Mouse (Mus musculus) G1E (cell line): Measurements from ENCODE around the gene Tbx1. TPM values are rescaled to one million over a fixed set of nuclear protein-coding genes. Genes with fewer than 3 reads are reported as not detected.

Experiments used
- ATAC-seq: 2 replicates; pipeline ENCODE4 v1.8.0; 2016; ENCODE audit warnings: mild to moderate bottlenecking; ENCODE audit not compliant: insufficient number of reproducible peaks, poor library complexity, low FRiP score, severe bottlenecking; ENCODE audit errors: extremely low read depth
- DNase-seq: peaks from one replicate; pipeline ENCODE4 v3.0.0; 2012; ENCODE audit warnings: low spot score
- H3K27me3 ChIP-seq: 2 replicates; pipeline ENCODE4 v1.6.1; 2012; ENCODE audit warnings: mild to moderate bottlenecking, low read length, inconsistent platforms; ENCODE audit not compliant: insufficient read depth
- H3K36me3 ChIP-seq: replicated peaks from 2 replicates; pipeline ENCODE3; 2012; ENCODE audit warnings: mild to moderate bottlenecking, inconsistent platforms
- H3K4me1 ChIP-seq: 2 replicates; pipeline ENCODE4 v1.6.1; 2012; ENCODE audit warnings: low read depth, low read length, inconsistent platforms, mixed read lengths; ENCODE audit not compliant: insufficient read depth
- H3K4me3 ChIP-seq: 2 replicates; pipeline ENCODE4 v1.5.1; 2012; ENCODE audit warnings: low read depth, mild to moderate bottlenecking, inconsistent platforms, low read length, moderate library complexity, mixed read lengths
- H3K9me3 ChIP-seq: replicated peaks from 2 replicates; pipeline ENCODE4 v1.6.1; 2012; ENCODE audit warnings: inconsistent platforms
- CTCF ChIP-seq: IDR thresholded peaks from 2 replicates; pipeline ENCODE4 v1.5.1; 2012; ENCODE audit warnings: low read depth, low read length, inconsistent platforms, mixed read lengths
- GATA1 ChIP-seq: IDR thresholded peaks from 2 replicates; pipeline ENCODE4 v1.6.1; 2012; ENCODE audit warnings: borderline replicate concordance, low read length, inconsistent platforms, mixed read lengths
- GATA2 ChIP-seq: IDR thresholded peaks from 2 replicates; pipeline ENCODE4 v1.6.1; 2012; ENCODE audit warnings: low read depth, low read length, inconsistent platforms, borderline replicate concordance
- POLR2AphosphoS5 ChIP-seq: IDR thresholded peaks from 2 replicates; pipeline ENCODE4 v1.6.1; 2012; ENCODE audit warnings: low read depth, low read length, inconsistent platforms; ENCODE audit not compliant: insufficient replicate concordance
- TAL1 ChIP-seq: conservative IDR thresholded peaks from 2 replicates; pipeline ENCODE4 v1.6.1; 2012; ENCODE audit warnings: low read depth, low read length, inconsistent platforms, mixed read lengths
- polyA plus RNA-seq: library from polyadenylated mRNA; stranded (reverse); fragments of >175 nt; gene quantifications from 2 replicates; pipeline ENCODE4 v1.2.3, GENCODE M21; 2012
- total RNA-seq, 2 experiments: library from RNA; stranded (forward) in 1 of 2; stranded (reverse) in 1 of 2; fragments of 200-1000 nt in 1 of 2; fragments of >200 nt in 1 of 2; fragmentation: Nextera tagmentation in 1 of 2; gene quantifications; 2 replicates each; pipeline ENCODE4 v1.2.3; 2014 to 2017

Tbx1 gene
- total and polyA plus RNA-seq, 3 experiments, result 0.11 TPM; not detected in 2

DNA sequence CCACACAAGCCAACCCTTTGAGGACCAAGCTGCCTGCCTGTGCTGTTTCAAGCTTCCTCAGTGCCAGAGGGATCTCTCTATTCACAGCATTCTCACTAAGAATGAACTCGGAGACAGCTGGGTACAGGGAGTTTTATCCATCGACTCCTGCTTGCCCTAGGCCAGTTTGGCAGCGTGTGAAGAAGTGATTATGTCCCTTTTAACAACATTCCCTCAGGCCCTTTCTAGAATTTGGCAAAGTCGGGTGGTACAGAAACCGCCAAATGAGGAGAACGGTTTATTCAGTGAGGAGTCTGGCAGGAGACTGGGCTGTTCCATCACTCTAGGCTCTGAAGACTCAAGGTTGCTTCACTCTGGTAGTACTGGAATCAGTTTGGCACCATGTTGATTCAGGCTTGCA lies 29.7 kb upstream of the Tbx1 start:
- DNase-seq (no peak), ATAC-seq (no peak)
- no peak overlapping the region for H3K4me3 ChIP-seq
- peaks cover 22% of the 10 kb centered on the region for H3K9me3 ChIP-seq
- TF ChIP-seq TAL1 (no peak), POLR2AphosphoS5 (no peak), GATA1 (no peak), CTCF (no peak), GATA2 (no peak)
- H3K4me1 ChIP-seq, result peaks cover 14% of the 10 kb centered on the region
- peaks cover 48% of the 10 kb centered on the region for H3K27me3 ChIP-seq
- H3K36me3 ChIP-seq, result no peaks in the 10 kb centered on the region

DNA sequence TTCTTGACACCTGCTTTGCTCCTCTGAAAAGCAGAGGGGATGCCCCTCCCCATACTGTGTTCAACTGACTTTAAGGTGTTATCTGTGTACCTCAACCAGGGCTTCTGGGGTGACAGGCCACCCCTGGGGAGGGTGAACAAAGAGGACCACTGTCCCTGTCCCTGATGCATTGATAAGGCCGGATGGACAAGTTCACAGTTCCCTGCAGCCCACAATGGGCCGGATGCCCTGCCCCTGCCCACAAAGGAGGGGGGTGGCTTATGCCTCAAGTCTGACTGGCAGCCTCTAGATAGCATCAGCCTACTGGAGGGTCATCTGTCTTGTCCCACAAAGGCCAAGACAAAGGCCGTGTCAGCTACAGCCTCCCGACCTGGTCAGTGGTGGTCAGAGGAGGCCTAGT lies 28.6 kb upstream of the Tbx1 start:
- Histone ChIP-seq H3K4me3 (no peak overlapping the region), H3K4me1 (peaks cover 14% of the 10 kb centered on the region), H3K27me3 (peaks cover 58% of the 10 kb centered on the region), H3K9me3 (peaks cover 18% of the 10 kb centered on the region), H3K36me3 (no peaks in the 10 kb centered on the region)
- ATAC-seq (no peak), DNase-seq (no peak)
- TF ChIP-seq GATA2 (no peak), TAL1 (no peak), POLR2AphosphoS5 (no peak)

DNA sequence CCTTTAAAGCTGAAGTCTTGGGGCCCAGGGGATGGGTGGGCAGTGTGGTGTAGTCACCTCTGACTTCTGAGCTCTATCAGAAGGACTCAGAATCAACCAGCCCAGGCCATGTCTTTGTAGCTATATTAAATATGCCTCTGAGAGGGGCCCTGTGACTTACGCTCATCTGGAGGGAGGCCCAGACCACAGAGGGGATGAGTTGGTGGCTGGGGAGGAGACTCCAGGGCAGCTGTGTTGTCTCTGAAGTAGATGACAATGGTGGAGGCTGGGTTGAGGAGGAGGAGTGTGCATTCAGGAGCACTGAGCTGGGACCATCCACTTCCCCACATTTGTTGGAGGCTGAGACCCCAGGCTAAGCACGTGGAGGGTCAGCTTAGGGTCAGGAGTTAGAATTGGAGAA lies 27.8 kb upstream of the Tbx1 start:
- Histone ChIP-seq H3K9me3 (peaks cover 18% of the 10 kb centered on the region), H3K36me3 (no peaks in the 10 kb centered on the region), H3K27me3 (peaks cover 64% of the 10 kb centered on the region), H3K4me1 (peaks cover 14% of the 10 kb centered on the region), H3K4me3 (no peak overlapping the region)
- TF ChIP-seq GATA2 (no peak), POLR2AphosphoS5 (no peak), GATA1 (no peak), TAL1 (no peak), CTCF (no peak)
- ATAC-seq, result no peak
- DNase-seq, result no peak

DNA sequence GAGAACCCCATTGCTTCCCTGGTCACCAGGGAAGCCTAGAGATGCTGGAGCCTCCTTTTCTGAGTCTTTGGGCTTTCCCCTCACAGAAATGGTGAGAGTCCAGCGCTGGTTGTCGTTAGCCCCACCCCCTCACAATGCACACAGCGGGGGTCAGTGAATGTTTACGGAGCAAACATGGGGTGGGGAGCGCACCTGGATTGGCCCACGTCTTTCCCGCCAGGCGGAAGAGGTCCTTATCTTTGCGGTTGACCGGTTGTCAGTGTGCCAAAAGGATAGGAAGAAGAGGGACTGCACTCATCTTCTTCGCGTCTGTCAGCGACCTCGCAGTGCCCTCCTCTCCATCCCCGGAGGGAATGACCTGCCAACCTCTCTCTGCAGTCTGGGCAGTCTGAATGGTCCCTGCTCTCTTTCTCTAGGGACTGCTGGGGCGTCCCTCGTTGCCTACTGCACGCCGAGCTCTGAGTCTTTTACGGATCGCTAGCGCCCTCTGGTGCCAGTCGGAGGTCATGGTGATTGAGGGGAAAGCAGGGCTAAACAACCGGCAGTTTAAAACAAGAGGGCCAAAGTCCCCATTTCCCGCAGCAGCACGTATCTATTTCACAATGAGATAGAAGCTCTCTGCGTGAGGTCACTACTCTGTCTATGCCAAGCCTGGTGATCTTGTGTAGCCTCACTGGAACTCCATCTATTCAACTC lies 27.0 kb upstream of the Tbx1 start:
- Histone ChIP-seq H3K4me3 (peak overlapping the region; percentile 52; the same call in 1 of the 2 replicates), H3K27me3 (peaks cover 65% of the 10 kb centered on the region), H3K9me3 (peaks cover 14% of the 10 kb centered on the region), H3K36me3 (no peaks in the 10 kb centered on the region), H3K4me1 (peaks cover 14% of the 10 kb centered on the region)
- peak; percentile 40 for ATAC-seq
- TF ChIP-seq CTCF, result peak; percentile 80
- TF ChIP-seq POLR2AphosphoS5, result no peak
- peak; percentile 74 for DNase-seq

DNA sequence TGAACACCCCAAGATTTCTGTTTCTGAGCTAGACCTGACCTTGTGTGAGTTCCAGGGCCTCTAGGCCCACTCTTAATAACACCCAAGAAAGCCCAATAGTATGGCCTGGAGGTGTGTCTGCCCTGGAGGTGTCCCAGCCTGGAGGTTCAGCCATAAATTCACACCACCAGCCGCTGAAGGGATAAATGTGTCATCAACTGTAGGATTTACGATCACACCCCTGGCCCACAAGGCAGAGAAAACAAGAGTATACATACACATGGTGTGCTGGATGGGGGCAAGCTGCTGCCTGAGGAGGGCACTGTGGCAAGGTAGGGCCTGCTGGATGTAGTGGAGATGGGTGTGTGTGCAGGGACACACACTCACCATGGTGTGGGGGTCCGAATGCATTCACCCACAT lies 22.8 kb upstream of the Tbx1 start:
- DNase-seq, result no peak
- Histone ChIP-seq H3K9me3 (no peaks in the 10 kb centered on the region), H3K36me3 (no peaks in the 10 kb centered on the region), H3K27me3 (peaks cover 73% of the 10 kb centered on the region), H3K4me1 (peaks cover 12% of the 10 kb centered on the region), H3K4me3 (no peak overlapping the region)
- TF ChIP-seq CTCF (no peak), GATA2 (no peak), POLR2AphosphoS5 (no peak), TAL1 (no peak)
- no peak for ATAC-seq

DNA sequence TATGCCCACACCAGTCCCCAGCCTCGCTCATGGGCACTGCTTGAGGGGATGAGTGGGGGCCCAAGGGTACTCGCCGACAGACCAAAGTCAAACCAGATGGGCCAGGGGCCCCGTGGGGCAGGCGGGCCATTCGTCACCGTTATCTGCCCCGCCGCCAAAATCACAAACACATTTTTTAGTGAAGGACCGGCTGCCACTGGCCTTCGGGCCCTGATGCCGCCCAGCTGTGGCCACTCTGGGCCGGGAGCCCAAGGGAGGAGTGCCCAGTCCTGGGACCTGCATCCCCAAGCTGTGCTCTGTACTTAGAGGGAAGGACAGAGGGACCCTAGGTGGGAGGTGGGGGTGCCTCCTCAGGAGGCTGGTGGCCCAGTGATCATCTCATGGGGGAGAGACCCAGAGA lies 21.3 kb upstream of the Tbx1 start:
- H3K36me3 ChIP-seq, result no peaks in the 10 kb centered on the region
- DNase-seq, result no peak
- no peak for TF ChIP-seq GATA2
- no peaks in the 10 kb centered on the region for H3K4me1 ChIP-seq
- H3K9me3 ChIP-seq, result no peaks in the 10 kb centered on the region
- H3K27me3 ChIP-seq, result peaks cover 75% of the 10 kb centered on the region
- ATAC-seq, result no peak
- H3K4me3 ChIP-seq, result no peak overlapping the region

DNA sequence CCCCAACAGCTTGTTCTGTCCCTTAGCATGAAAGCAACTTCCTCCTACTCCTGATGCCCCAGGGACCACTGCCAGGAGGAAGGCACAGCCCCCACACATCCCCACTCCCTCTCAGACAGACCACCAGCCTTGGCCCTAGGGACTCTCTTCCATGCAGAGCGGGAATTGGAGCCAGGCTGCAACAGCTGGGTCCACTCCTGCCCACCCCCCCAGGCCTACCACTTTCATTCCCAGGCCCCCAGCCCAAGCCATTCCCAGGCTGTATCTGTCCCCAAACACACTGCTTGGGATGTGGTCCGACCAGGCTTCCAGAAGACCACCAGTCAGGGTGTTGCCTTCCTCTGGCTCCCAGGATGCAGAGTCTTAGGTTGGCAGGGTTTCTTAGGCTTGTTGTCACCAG lies 18.6 kb upstream of the Tbx1 start:
- no peak for ATAC-seq
- peaks cover 70% of the 10 kb centered on the region for H3K27me3 ChIP-seq
- TF ChIP-seq GATA1 (no peak), GATA2 (no peak), TAL1 (no peak), CTCF (no peak), POLR2AphosphoS5 (no peak)

More for the DNA sequence above, 18.6 kb upstream of the Tbx1 start:
- no peaks in the 10 kb centered on the region for H3K4me1 ChIP-seq
- H3K36me3 ChIP-seq, result no peaks in the 10 kb centered on the region
- no peak overlapping the region for H3K4me3 ChIP-seq
- no peak for DNase-seq
- H3K9me3 ChIP-seq, result no peaks in the 10 kb centered on the region
